Mouse (Mus musculus) CH12.LX (cell line): ENCODE data around the gene Gm11127. TPM values are rescaled to one million over a fixed set of nuclear protein-coding genes. Genes with fewer than 3 reads are reported as not detected.
A peak's percentile ranks its signal among the peaks of the same experiment; 100 is the strongest.
"Not testable (repeated sequence)": the region's sequence is repeated elsewhere in the genome, so short reads cannot be mapped to it uniquely, and the experiment has no call there.

ENCODE experiments used
- DNase-seq: peaks from one replicate; pipeline ENCODE4 v3.0.0-alpha.2; 2013; ENCODE audit errors: extremely low read depth
- H3K27ac ChIP-seq: 2 replicates; pipeline ENCODE4 v1.5.1; 2012; ENCODE audit warnings: low read depth, mild to moderate bottlenecking, control low read depth, moderate library complexity; ENCODE audit not compliant: insufficient read depth
- H3K27me3 ChIP-seq: replicated peaks from 2 replicates; pipeline ENCODE3; 2012; ENCODE audit warnings: inconsistent platforms
- H3K36me3 ChIP-seq, 2 experiments: replicated peaks in 1 of 2; 2 replicates each; pipeline versions ENCODE3 to v1.6.1; 2012; ENCODE audit warnings: inconsistent platforms in 1 of 2, low read length in 1 of 2, mild to moderate bottlenecking in 1 of 2, mixed read lengths in 1 of 2, moderate library complexity in 1 of 2; ENCODE audit not compliant: control insufficient read depth in 1 of 2, insufficient read depth in 1 of 2
- H3K4me1 ChIP-seq, 2 experiments: 2 replicates each; pipeline ENCODE4 v1.6.1; 2012; ENCODE audit warnings: inconsistent platforms in 1 of 2, moderate library complexity in 1 of 2; ENCODE audit not compliant: insufficient read depth in 2 of 2, control insufficient read depth in 1 of 2
- H3K4me2 ChIP-seq: 2 replicates; pipeline ENCODE4 v1.6.1; 2012; ENCODE audit warnings: low read depth, mild to moderate bottlenecking, control low read depth; ENCODE audit not compliant: poor library complexity, insufficient read depth, severe bottlenecking
- H3K4me3 ChIP-seq, 3 experiments: fragments of 150-350 bp in 1 of 3; sonication (generic) in 1 of 3; replicated peaks in 1 of 3; 2 replicates each; pipeline versions ENCODE3 to v1.5.1; 2011 to 2012; ENCODE audit warnings: low read depth in 2 of 3, low read length in 2 of 3, mild to moderate bottlenecking in 2 of 3, moderate library complexity in 2 of 3, control low read depth in 1 of 3, improper control_type of control experiment in 1 of 3, inconsistent platforms in 1 of 3, mixed read lengths in 1 of 3; ENCODE audit not compliant: poor library complexity in 1 of 3
- H3K79me2 ChIP-seq: replicated peaks from 2 replicates; pipeline ENCODE4 v1.6.1; 2012; ENCODE audit warnings: mild to moderate bottlenecking, moderate library complexity; ENCODE audit not compliant: control insufficient read depth, poor library complexity, insufficient read depth, severe bottlenecking; ENCODE audit errors: extremely low read depth
- H3K9ac ChIP-seq: 2 replicates; pipeline ENCODE4 v1.6.1; 2012; ENCODE audit warnings: low read depth, mild to moderate bottlenecking, control low read depth, moderate library complexity; ENCODE audit not compliant: insufficient read depth
- H3K9me3 ChIP-seq: replicated peaks from 2 replicates; pipeline ENCODE3; 2012; ENCODE audit warnings: low read length, inconsistent platforms, mixed read lengths
- CTCF ChIP-seq, 2 experiments: IDR thresholded peaks in 1 of 2; conservative IDR thresholded peaks in 1 of 2; 2 replicates each; pipeline ENCODE4 v1.5.1; 2011 to 2012; ENCODE audit warnings: low read depth in 2 of 2, low read length in 2 of 2, improper control_type of control experiment in 1 of 2, inconsistent platforms in 1 of 2, mild to moderate bottlenecking in 1 of 2, moderate library complexity in 1 of 2
- POLR2A ChIP-seq: IDR thresholded peaks from 2 replicates; pipeline ENCODE4 v1.6.1; 2011; ENCODE audit warnings: low read depth, mild to moderate bottlenecking, improper control_type of control experiment, low read length
- SMC3 ChIP-seq: IDR thresholded peaks from 2 replicates; pipeline ENCODE4 v1.6.1; 2011; ENCODE audit warnings: low read depth, low read length, improper control_type of control experiment
- dilution Hi-C: fragments of 300-500 bp; cut with MboI; formaldehyde crosslinking; loops from 2 replicates; pipeline ENCODE4 v1.14.3; 2020; ENCODE audit warnings: low sequenced_read_pairs; ENCODE audit not compliant: extremely low pct_unique_long_range_greater_than_20kb, extremely low pct_ligation_motif_present
- in situ Hi-C: fragments of 300-500 bp; cut with MboI; formaldehyde crosslinking; loops from 3 replicates; pipeline ENCODE4 v1.14.3; 2019; ENCODE audit warnings: low sequenced_read_pairs, low pct_ligation_motif_present, low pct_unique_long_range_greater_than_20kb, mixed read lengths
- polyA plus RNA-seq: library from polyadenylated mRNA; unstranded; fragments of >175 nt; gene quantifications from 2 replicates; pipeline ENCODE4 v1.2.1, GENCODE M21; 2012; ENCODE audit warnings: low read depth; ENCODE audit not compliant: insufficient read length
- total RNA-seq, 2 experiments: library from RNA; depleted of rRNA; stranded (reverse); fragments of 300-350 nt in 1 of 2; fragments of >200 nt in 1 of 2; gene quantifications; 2 replicates each; pipeline ENCODE4 v1.2.3; 2012 to 2014

Gene Gm11127
- total and polyA plus RNA-seq, 3 experiments = 0.27 to 25.1 (median 2.0) TPM

GRCm38 (mm10) chr17:36042055-36042454 is 16.1 kb downstream of the Gm11127 start:
- H3K9me3 ChIP-seq, H3K27ac ChIP-seq, dilution Hi-C loops, H3K36me3 ChIP-seq, H3K27me3 ChIP-seq, H3K4me2 ChIP-seq, DNase-seq, H3K79me2 ChIP-seq, H3K4me1 ChIP-seq, in situ Hi-C loops: not testable (repeated sequence)
- peak; percentile 37; the same call in 1 of the 2 replicates for TF ChIP-seq POLR2A
- H3K9ac ChIP-seq = peak overlapping the region; percentile 69; the same call in 1 of the 2 replicates
- peak overlapping the region in 2 of 3 experiments; percentile 38 to 52 for H3K4me3 ChIP-seq

- in situ Hi-C loops, H3K4me1 ChIP-seq, dilution Hi-C loops, H3K9me3 ChIP-seq, DNase-seq, H3K4me3 ChIP-seq, H3K27ac ChIP-seq, H3K79me2 ChIP-seq, H3K9ac ChIP-seq, H3K27me3 ChIP-seq, H3K36me3 ChIP-seq, H3K4me2 ChIP-seq: not testable (repeated sequence)
These were observed 17.6 kb downstream of the Gm11127 start for GRCm38 (mm10) chr17:36040604-36041003.

- H3K79me2 ChIP-seq, DNase-seq, dilution Hi-C loops, H3K27ac ChIP-seq, H3K9me3 ChIP-seq, H3K4me1 ChIP-seq, H3K27me3 ChIP-seq, H3K4me2 ChIP-seq, H3K4me3 ChIP-seq, H3K36me3 ChIP-seq, H3K9ac ChIP-seq: not testable (repeated sequence)
- in situ Hi-C loops = loop anchor here (10.0 kb wide), 1 partner anchor 79 kb away; no protein-coding TSS in a partner anchor
These were observed 22.0 kb downstream of the Gm11127 start for GRCm38 (mm10) chr17:36036126-36036525.

DNA sequence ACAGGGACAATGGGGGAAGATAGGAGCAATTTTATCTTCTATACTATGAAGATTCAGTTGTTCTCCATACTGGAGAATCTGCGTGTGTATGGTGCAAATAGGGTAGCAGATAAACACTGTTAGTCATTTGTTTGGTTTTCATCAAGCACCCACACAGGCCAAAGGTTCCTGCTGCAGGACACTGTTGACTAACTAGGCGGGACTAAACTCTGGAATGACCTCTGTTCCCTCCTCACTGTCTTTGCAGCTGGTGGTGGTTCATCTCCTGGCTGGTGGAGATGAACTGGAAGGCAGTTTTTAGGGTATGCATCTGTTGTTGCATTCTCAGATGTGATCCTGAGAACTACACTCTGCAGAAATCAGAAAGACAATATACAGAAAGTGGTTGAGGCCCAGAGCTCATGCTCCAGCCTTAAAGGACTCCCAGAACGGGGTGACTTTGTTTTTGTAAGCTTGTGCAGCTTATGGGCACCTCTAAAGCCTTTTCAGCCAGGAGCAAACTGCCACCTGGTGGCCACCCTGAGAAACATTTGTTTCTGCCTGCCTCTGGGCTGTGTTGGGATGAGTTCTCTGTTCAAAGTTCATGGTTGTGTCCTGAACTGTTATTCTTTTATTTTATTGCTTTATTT is 23.0 kb downstream of the Gm11127 start:
- H3K9ac ChIP-seq, H3K4me1 ChIP-seq, H3K27ac ChIP-seq, H3K4me3 ChIP-seq, H3K4me2 ChIP-seq, H3K27me3 ChIP-seq, DNase-seq, H3K79me2 ChIP-seq, H3K9me3 ChIP-seq: not testable (repeated sequence)
- in situ Hi-C loops = loop anchor here (10.0 kb wide), 1 partner anchor 80 kb away; no protein-coding TSS in a partner anchor
- peak; percentile 21; the same call in 1 of the 2 replicates for TF ChIP-seq SMC3
- TF ChIP-seq CTCF (conservative IDR thresholded peaks at IDR 0.05 in 1 of 2, IDR thresholded peaks at IDR 0.05 in 1 of 2; ENCODE audit: low read depth in 2 of 2, low read length in 2 of 2) = peak in 1 of 2 experiments; percentile 21; a peak in 1 of 4 replicates
- TF ChIP-seq, all 38 proteins: peak for 2; not testable (repeated sequence) for 36
- H3K36me3 ChIP-seq, dilution Hi-C loops: not testable (repeated sequence)

GRCm38 (mm10) chr17:36034524-36034923 is 23.6 kb downstream of the Gm11127 start:
- H3K4me1 ChIP-seq, H3K79me2 ChIP-seq, H3K4me2 ChIP-seq, H3K9ac ChIP-seq, H3K27me3 ChIP-seq, H3K9me3 ChIP-seq, H3K4me3 ChIP-seq, dilution Hi-C loops, DNase-seq, H3K36me3 ChIP-seq: not testable (repeated sequence)
- peak overlapping the region; percentile 28; the same call in 1 of the 2 replicates for H3K27ac ChIP-seq
- in situ Hi-C loops = loop anchor here (10.0 kb wide), 1 partner anchor 80 kb away; no protein-coding TSS in a partner anchor
